Mouse (Mus musculus) NIH3T3 (cell line): ENCODE measurements around the gene Cldn34c3.
"Not testable (repeated sequence)": the region's sequence is repeated elsewhere in the genome, so short reads cannot be mapped to it uniquely, and the experiment has no call there.

ENCODE experiments used
- DNase-seq: peaks from one replicate; pipeline ENCODE4 v3.0.0-alpha.2; 2012; ENCODE audit warnings: low read depth

The Cldn34c3 gene

GRCm38 (mm10) chrX:123793365-123793764, at the start of gene Cldn34c3:
Cldn34c3 (plus strand) TSS chrX:123793665.
- not testable (repeated sequence) for DNase-seq
